ENCODE assay signal across 9 mouse cellular contexts in the genomic region with DNA sequence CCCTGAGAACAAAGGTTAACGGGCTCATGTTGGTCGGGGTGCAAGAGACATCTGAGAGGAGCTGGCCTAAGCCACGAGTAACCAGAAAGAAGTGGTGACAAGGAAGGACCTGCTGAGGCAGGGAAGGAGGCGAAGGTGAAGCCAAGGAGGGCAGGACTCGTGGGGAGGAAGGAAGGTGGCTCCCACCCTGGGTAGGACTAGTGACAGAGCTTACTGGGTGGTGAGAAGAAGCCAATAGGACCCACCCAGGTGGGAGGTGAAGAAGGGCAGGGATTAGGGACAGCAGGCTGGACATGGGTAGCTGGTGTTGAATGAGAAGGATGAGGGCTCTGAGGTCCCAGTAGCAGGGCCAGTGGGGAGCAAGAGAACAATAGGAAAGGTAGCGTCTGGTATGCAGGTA. TPM values are rescaled to one million over a fixed set of nuclear protein-coding genes. Genes with fewer than 3 reads are reported as not detected.
DNase-seq lines count a peak whose midpoint lies in the region; ATAC-seq and TF ChIP-seq lines count a peak whose summit lies in the region.
"Had no signal": no experiment of that assay in that cellular context is flagged by ENCODE, and none has a peak within 500 bp of the region (broad histone marks: within the 10 kb centered on the region; RNA-seq: fewer than 3 reads in every experiment).

No protein-coding gene starts in this region.

- TF ChIP-seq CTCF in gastrocnemius, adult 2 months (IDR thresholded peaks at IDR 0.05): no peak
- no peak for TF ChIP-seq CTCF in olfactory bulb, adult 2 months (IDR thresholded peaks at IDR 0.05; ENCODE audit: insufficient read depth, low read depth, low read length)

- H3K36me3 ChIP-seq in megakaryocyte, embryonic 14.5 days (replicated peaks; ENCODE audit: low read length): peaks cover 28% of the 10 kb centered on the region
- peaks cover 42% of the 10 kb centered on the region for H3K36me3 ChIP-seq in limb, embryonic 10.5 days

- DNase-seq in gastrocnemius, adult 2 months: peak; percentile 11
- DNase-seq in gastrocnemius, postnatal 4 days (ENCODE audit: low spot score in 2 of 2): no peak
- DNase-seq in limb, embryonic 10.5 days (ENCODE audit: low spot score): no peak
- DNase-seq in layer of hippocampus, postnatal 25 days (ENCODE audit: extremely low spot score in 1 of 2, low spot score in 1 of 2): no peak
- DNase-seq in cerebellum, adult 8-10 months: no peak
- DNase-seq: spleen, adult 18-20 months had no signal

- no peak for TF ChIP-seq POLR2A in olfactory bulb, adult 2 months (IDR thresholded peaks at IDR 0.05; ENCODE audit: insufficient read depth, low read depth, low read length)

- intact Hi-C loops in gastrocnemius, adult 2 months (cut with DNase I): no loop called here

- no peaks in the 10 kb centered on the region for H3K9me3 ChIP-seq in megakaryocyte, embryonic 14.5 days
- no peaks in the 10 kb centered on the region for H3K9me3 ChIP-seq in limb, embryonic 10.5 days (replicated peaks)

- 27% methylated on average over 6 of the region's 6 CpGs for WGBS in limb, embryonic 10.5 days
- WGBS in olfactory bulb, adult 2 months: 18% methylated on average over 6 of the region's 6 CpGs

- no peak overlapping the region for H3K4me3 ChIP-seq in gastrocnemius, adult 2 months
- H3K4me3 ChIP-seq in megakaryocyte, embryonic 14.5 days (replicated peaks): peak overlapping the region; percentile 70
- H3K4me3 ChIP-seq in limb, embryonic 10.5 days: peak overlapping the region; percentile 80
- H3K4me3 ChIP-seq in olfactory bulb, adult 2 months (ENCODE audit: insufficient read depth, low read depth, low read length): peak overlapping the region; percentile 65

- H3K4me1 ChIP-seq in megakaryocyte, embryonic 14.5 days: peaks cover 84% of the 10 kb centered on the region
- H3K4me1 ChIP-seq in limb, embryonic 10.5 days: peaks cover 67% of the 10 kb centered on the region
- H3K4me1 ChIP-seq in olfactory bulb, adult 2 months (ENCODE audit: control insufficient read depth, insufficient read depth, low read length): peaks cover 56% of the 10 kb centered on the region

- no peak for ATAC-seq in megakaryocyte, adult 5-6 weeks (ENCODE audit: poor library complexity, severe bottlenecking)

- peaks cover 44% of the 10 kb centered on the region for H3K27me3 ChIP-seq in megakaryocyte, embryonic 14.5 days (replicated peaks)
- H3K27me3 ChIP-seq in limb, embryonic 10.5 days (ENCODE audit: low read depth, poor library complexity, severe bottlenecking): no peaks in the 10 kb centered on the region

- H3K27ac ChIP-seq in gastrocnemius, adult 2 months: peak overlapping the region; percentile 51
- peak overlapping the region; percentile 93 for H3K27ac ChIP-seq in limb, embryonic 10.5 days
- H3K27ac ChIP-seq in olfactory bulb, adult 2 months (ENCODE audit: insufficient read depth, low read depth, low read length): peak overlapping the region; percentile 96

RNA-seq across cellular contexts. Expression of gene Syngap1, which starts 12.1 kb away (rescaled TPM):
- total RNA-seq in gastrocnemius, adult 2 months (2021): 1 to 10 TPM; 3.0 to 3.5 TPM
- 10 to 100 TPM; 20.8 to 23.8 TPM for total RNA-seq in gastrocnemius, postnatal 4 days (2021)
- 3.0 and 4.4 TPM in 2 replicates for polyA plus RNA-seq in megakaryocyte, embryonic 14.5 days (2012; ENCODE audit: insufficient read depth, low replicate concordance)
- total RNA-seq in megakaryocyte, adult 5-6 weeks (2015): 1.6 and 3.9 TPM in 2 replicates
- total RNA-seq in megakaryocyte, adult 5-6 weeks (2017): 0.33 and 0.89 TPM in 2 replicates
- polyA plus RNA-seq in limb, embryonic 10.5 days (2016; fragmentation: Nextera tagmentation; extraction: Ambion mirVana): 2.8 and 3.1 TPM in 2 replicates
- polyA plus RNA-seq in olfactory bulb, adult 2 months (2012; ENCODE audit: insufficient read depth, insufficient read length, low replicate concordance, missing spikeins): 50.4 and 503 TPM in 2 replicates
- 100 to 1,000 TPM; 399 to 523 TPM for total RNA-seq in layer of hippocampus, postnatal 25 days (2021)

RNA-seq across cellular contexts. Expression of gene Cuta, which starts 13.8 kb away (rescaled TPM):
- total RNA-seq in gastrocnemius, adult 2 months (2021): 100 to 1,000 TPM in 1 of 2 experiments, 10 to 100 TPM in 1; 93.8 to 104 TPM
- total RNA-seq in gastrocnemius, postnatal 4 days (2021): 10 to 100 TPM; 90.4 to 92.8 TPM
- 396 and 1,059 TPM in 2 replicates for polyA plus RNA-seq in megakaryocyte, embryonic 14.5 days (2012; ENCODE audit: insufficient read depth, low replicate concordance)
- 138 and 155 TPM in 2 replicates for total RNA-seq in megakaryocyte, adult 5-6 weeks (2015)
- total RNA-seq in megakaryocyte, adult 5-6 weeks (2017): 56.9 and 73.0 TPM in 2 replicates
- 184 and 188 TPM in 2 replicates for polyA plus RNA-seq in limb, embryonic 10.5 days (2016; fragmentation: Nextera tagmentation; extraction: Ambion mirVana)
- not detected in 2 replicates for polyA plus RNA-seq in olfactory bulb, adult 2 months (2012; ENCODE audit: insufficient read depth, insufficient read length, low replicate concordance, missing spikeins)
- total RNA-seq in layer of hippocampus, postnatal 25 days (2021): 100 to 1,000 TPM; 100 to 113 TPM

RNA-seq across cellular contexts. Expression of gene Zbtb9, which starts 19.8 kb away (rescaled TPM):
- total RNA-seq in gastrocnemius, adult 2 months (2021): under 1 TPM; 0.17 to 0.41 TPM
- 1 to 10 TPM; 4.1 to 4.8 TPM for total RNA-seq in gastrocnemius, postnatal 4 days (2021)
- polyA plus RNA-seq in megakaryocyte, embryonic 14.5 days (2012; ENCODE audit: insufficient read depth, low replicate concordance): 2.3 and 4.1 TPM in 2 replicates
- 4.5 and 4.7 TPM in 2 replicates for total RNA-seq in megakaryocyte, adult 5-6 weeks (2015)
- total RNA-seq in megakaryocyte, adult 5-6 weeks (2017): 13.3 and 14.4 TPM in 2 replicates
- polyA plus RNA-seq in limb, embryonic 10.5 days (2016; fragmentation: Nextera tagmentation; extraction: Ambion mirVana): 20.6 and 22.0 TPM in 2 replicates
- 109 TPM in 1 of 2 replicates, not detected in the other for polyA plus RNA-seq in olfactory bulb, adult 2 months (2012; ENCODE audit: insufficient read depth, insufficient read length, low replicate concordance, missing spikeins)
- 10 to 100 TPM; 14.8 to 16.2 TPM for total RNA-seq in layer of hippocampus, postnatal 25 days (2021)

RNA-seq across cellular contexts. Expression of gene Phf1, which starts 20.3 kb away (rescaled TPM):
- total RNA-seq in gastrocnemius, adult 2 months (2021): 10 to 100 TPM in 1 of 2 experiments, 1 to 10 TPM in 1; 9.2 to 10.7 TPM
- total RNA-seq in gastrocnemius, postnatal 4 days (2021): 10 to 100 TPM in 1 of 2 experiments, 1 to 10 TPM in 1; 9.6 to 10.9 TPM
- 31.7 and 44.3 TPM in 2 replicates for polyA plus RNA-seq in megakaryocyte, embryonic 14.5 days (2012; ENCODE audit: insufficient read depth, low replicate concordance)
- total RNA-seq in megakaryocyte, adult 5-6 weeks (2015): 11.6 and 11.7 TPM in 2 replicates
- 10.6 and 15.5 TPM in 2 replicates for total RNA-seq in megakaryocyte, adult 5-6 weeks (2017)
- 3.5 and 5.0 TPM in 2 replicates for polyA plus RNA-seq in limb, embryonic 10.5 days (2016; fragmentation: Nextera tagmentation; extraction: Ambion mirVana)
- polyA plus RNA-seq in olfactory bulb, adult 2 months (2012; ENCODE audit: insufficient read depth, insufficient read length, low replicate concordance, missing spikeins): not detected in 2 replicates
- 10 to 100 TPM; 27.0 to 29.4 TPM for total RNA-seq in layer of hippocampus, postnatal 25 days (2021)

RNA-seq across cellular contexts. Expression of gene Kifc5b, which starts 36.3 kb away (rescaled TPM):
- total RNA-seq in gastrocnemius, adult 2 months (2021): under 1 TPM; 0.18 to 0.64 TPM
- 1 to 10 TPM; 6.1 to 8.5 TPM for total RNA-seq in gastrocnemius, postnatal 4 days (2021)
- polyA plus RNA-seq in megakaryocyte, embryonic 14.5 days (2012; ENCODE audit: insufficient read depth, low replicate concordance): 8.0 and 12.1 TPM in 2 replicates
- 4.1 and 4.5 TPM in 2 replicates for total RNA-seq in megakaryocyte, adult 5-6 weeks (2015)
- total RNA-seq in megakaryocyte, adult 5-6 weeks (2017): 10.8 and 13.8 TPM in 2 replicates
- polyA plus RNA-seq in limb, embryonic 10.5 days (2016; fragmentation: Nextera tagmentation; extraction: Ambion mirVana): 12.3 and 12.6 TPM in 2 replicates
- not detected in 2 replicates for polyA plus RNA-seq in olfactory bulb, adult 2 months (2012; ENCODE audit: insufficient read depth, insufficient read length, low replicate concordance, missing spikeins)
- total RNA-seq in layer of hippocampus, postnatal 25 days (2021): 1 to 10 TPM; 2.9 to 3.1 TPM

Comparison
In these comparisons a context has a peak if more than half of its experiments do, and no peak if none do; other contexts are left out.
1. RNA of gene Syngap1, which starts 12.1 kb away (total RNA-seq): 399 to 523 TPM in layer of hippocampus, postnatal 25 days; 20.8 to 23.8 TPM in gastrocnemius, postnatal 4 days, 0.33 to 3.9 TPM in megakaryocyte, adult 5-6 weeks and 3.0 to 3.5 TPM in gastrocnemius, adult 2 months; every median in the first group is over 10 times any median in the second.
2. Peak in every context shown above with its lines, with median percentiles within 50 percentile points of each other: H3K27ac ChIP-seq.